Mouse (Mus musculus) cerebellum, adult 2 months (tissue): Measurements from ENCODE around the gene 1110059E24Rik.

Experiments
- CTCF ChIP-seq: fragments of 200-500 bp; IDR thresholded peaks from 2 replicates; pipeline ENCODE4 v1.5.1; 2011; ENCODE audit warnings: low read depth, mild to moderate bottlenecking, control low read depth, low read length, moderate library complexity, borderline replicate concordance; ENCODE audit not compliant: insufficient read depth
- POLR2A ChIP-seq: fragments of 200-500 bp; IDR thresholded peaks from 2 replicates; pipeline ENCODE4 v1.6.1; 2011; ENCODE audit warnings: low read length, control low read depth, borderline replicate concordance; ENCODE audit not compliant: insufficient read depth

DNA sequence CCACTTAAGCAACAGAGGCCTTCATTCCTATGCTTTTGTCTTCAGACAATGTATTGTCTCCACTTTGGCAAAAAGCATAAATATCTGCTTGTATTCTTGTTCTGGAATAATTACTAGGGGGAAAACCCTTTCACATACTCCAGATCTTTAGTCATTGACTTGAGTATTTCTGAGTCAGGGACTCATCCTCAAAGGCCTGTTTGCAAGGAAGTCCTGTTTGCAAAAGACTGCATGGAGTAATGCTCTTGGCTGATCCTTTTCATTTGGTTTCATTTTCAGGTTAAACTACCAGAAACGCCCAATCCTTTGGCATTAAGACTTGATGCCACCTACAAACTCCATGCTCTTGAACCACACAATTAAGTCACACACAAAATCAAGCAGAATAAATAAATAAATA, 8.8 kb downstream of the 1110059E24Rik start:
- no peak for TF ChIP-seq CTCF
- no peak for TF ChIP-seq POLR2A
